Mouse (Mus musculus) embryonic facial prominence, embryonic 15.5 days (tissue): ENCODE data around the gene Mier2. TPM values are rescaled to one million over a fixed set of nuclear protein-coding genes. Genes with fewer than 3 reads are reported as not detected.
A peak's percentile ranks its signal among the peaks of the same experiment; 100 is the strongest.

Experiments used
- ATAC-seq: fragments of 200-750 bp; cut with Nextera tagmentation; 2 replicates; pipeline ENCODE4 v1.8.0; 2017; ENCODE audit warnings: low read depth, moderate TSS enrichment; ENCODE audit not compliant: insufficient number of reproducible peaks, low FRiP score, low TSS enrichment
- H3K27ac ChIP-seq: fragments of 300-500 bp; sonication (generic); replicated peaks from 2 replicates; pipeline ENCODE4 v1.5.1; 2015; ENCODE audit warnings: mild to moderate bottlenecking, inconsistent platforms
- H3K27me3 ChIP-seq: fragments of 300-500 bp; sonication (generic); 2 replicates; pipeline ENCODE4 v1.6.1; 2015; ENCODE audit warnings: inconsistent platforms
- H3K36me3 ChIP-seq: fragments of 300-500 bp; sonication (generic); 2 replicates; pipeline ENCODE4 v1.6.1; 2015; ENCODE audit warnings: mild to moderate bottlenecking, inconsistent platforms
- H3K4me1 ChIP-seq: fragments of 300-500 bp; sonication (generic); 2 replicates; pipeline ENCODE4 v1.6.1; 2015; ENCODE audit warnings: inconsistent platforms
- H3K4me2 ChIP-seq: fragments of 300-500 bp; sonication (generic); replicated peaks from 2 replicates; pipeline ENCODE4 v1.6.1; 2015; ENCODE audit warnings: mild to moderate bottlenecking, inconsistent platforms
- H3K4me3 ChIP-seq: fragments of 300-500 bp; sonication (generic); replicated peaks from 2 replicates; pipeline ENCODE4 v1.5.1; 2015; ENCODE audit warnings: mild to moderate bottlenecking, inconsistent platforms
- H3K9ac ChIP-seq: fragments of 300-500 bp; sonication (generic); 2 replicates; pipeline ENCODE4 v1.6.1; 2015; ENCODE audit warnings: inconsistent platforms
- H3K9me3 ChIP-seq: fragments of 300-500 bp; sonication (generic); replicated peaks from 2 replicates; pipeline ENCODE4 v1.6.1; 2016; ENCODE audit warnings: inconsistent platforms
- WGBS: fragments of 180-500 bp; shearing (Covaris S2); methylation state at CpG from one replicate; pipeline ENCODE4 v1.1.7; 2015; 5-methylcytosine and 5-hydroxymethylcytosine counted together
- polyA plus RNA-seq: library from polyadenylated mRNA; unstranded; fragments of >200 nt; fragmentation: Nextera tagmentation; extraction: Ambion mirVana; gene quantifications from 2 replicates; pipeline ENCODE4 v1.2.1, GENCODE M21; 2015

The Mier2 gene
- 70.3 and 71.4 TPM in 2 replicates for polyA plus RNA-seq

- H3K9me3 ChIP-seq, result 0 out of 2 replicates have a peak, but pooled peaks cover 3% of the 10 kb centered on the region
- peaks cover 15% of the 10 kb centered on the region for H3K36me3 ChIP-seq
- peak within 1 kb of the TSS; percentile 78 for H3K4me2 ChIP-seq
- H3K4me1 ChIP-seq, result peaks cover 23% of the 10 kb centered on the region
- H3K4me3 ChIP-seq, result peak within 1 kb of the TSS; percentile 94
- ATAC-seq, result peak; percentile 73
- H3K9ac ChIP-seq, result peak within 1 kb of the TSS; percentile 99
- WGBS, result under 1% methylated on average over 88 of the region's 108 CpGs
- peak within 1 kb of the TSS; percentile 58; the same call in 1 of the 2 replicates for H3K27ac ChIP-seq
- H3K27me3 ChIP-seq, result no peaks in the 10 kb centered on the region
Measured at GRCm38 (mm10) chr10:79554330-79555237, at the start of gene Mier2. TSS of gene Mier2 (minus strand) at chr10:79555199.

DNA sequence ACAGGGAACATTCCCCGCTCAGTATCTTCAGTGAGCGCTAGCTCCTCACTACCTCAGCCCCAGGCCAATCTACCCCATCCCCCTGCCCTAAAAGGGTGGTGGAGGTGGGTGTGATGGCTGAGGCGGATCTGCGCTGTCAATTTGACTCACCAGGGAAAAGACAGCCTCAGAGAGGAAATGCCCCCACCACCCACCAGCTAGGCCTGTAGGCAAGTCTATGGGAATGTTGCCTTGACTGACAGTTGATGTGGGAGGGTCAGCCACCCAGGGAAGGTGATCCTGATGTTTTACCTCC lies 42.9 kb upstream of the Mier2 start:
- Histone ChIP-seq H3K4me3 (no peak overlapping the region), H3K36me3 (no peaks in the 10 kb centered on the region), H3K9ac (no peak overlapping the region), H3K4me2 (no peak overlapping the region), H3K27ac (no peak overlapping the region), H3K27me3 (peaks cover 6% of the 10 kb centered on the region; the same call in 1 of the 2 replicates), H3K4me1 (no peaks in the 10 kb centered on the region), H3K9me3 (no peaks in the 10 kb centered on the region)
- ATAC-seq, result no peak
- WGBS, result 52% methylated on average over 4 of the region's 4 CpGs

DNA sequence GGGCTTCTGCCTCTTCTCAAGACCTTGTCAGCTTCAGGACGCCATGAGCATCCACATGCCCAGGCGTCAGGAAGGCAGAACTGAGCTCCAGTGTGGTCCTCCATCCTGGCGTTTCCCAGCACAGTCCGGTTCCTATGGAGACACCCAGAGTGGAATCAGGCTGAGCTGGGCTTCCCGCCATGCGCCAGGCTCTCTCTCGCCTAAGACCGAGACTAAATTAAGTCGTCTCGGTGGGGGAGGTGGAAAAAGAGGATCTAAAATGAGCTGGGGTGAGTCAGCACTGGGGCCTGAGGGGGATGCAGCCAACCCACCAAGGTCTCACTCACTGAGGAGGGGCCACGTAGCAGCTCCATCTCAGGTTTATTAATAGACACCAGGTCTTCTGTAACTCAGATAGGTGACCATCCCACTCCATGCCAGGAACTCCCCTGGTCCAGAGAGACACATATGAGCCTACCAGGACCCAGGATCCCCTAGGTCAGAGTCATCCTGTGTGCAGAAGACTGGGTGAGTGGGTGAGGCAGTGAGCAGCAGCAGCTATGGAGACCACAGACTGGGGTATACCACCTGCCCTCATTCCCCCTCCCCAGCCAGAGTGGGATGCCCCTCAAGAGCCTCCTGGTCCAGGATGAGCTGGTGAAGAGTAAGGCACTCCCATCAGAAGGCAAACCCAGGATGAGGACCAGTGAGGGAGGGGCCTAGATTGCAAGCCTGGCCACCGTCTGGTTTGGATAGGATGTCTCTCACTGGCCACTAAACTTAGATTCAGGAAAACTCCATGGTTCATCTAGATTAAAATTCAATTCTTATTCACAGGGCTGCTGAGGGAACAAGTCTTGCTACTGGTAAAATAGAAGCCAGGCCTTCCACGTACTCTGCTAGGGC lies 42.3 kb upstream of the Mier2 start:
- Histone ChIP-seq H3K27ac (no peak overlapping the region), H3K4me2 (no peak overlapping the region), H3K36me3 (no peaks in the 10 kb centered on the region), H3K9ac (no peak overlapping the region), H3K4me1 (no peaks in the 10 kb centered on the region), H3K27me3 (peaks cover 6% of the 10 kb centered on the region; the same call in 1 of the 2 replicates), H3K9me3 (no peaks in the 10 kb centered on the region), H3K4me3 (no peak overlapping the region)
- no peak; the same call in 1 of the 2 replicates for ATAC-seq
- WGBS, result 20% methylated on average over 13 of the region's 13 CpGs

DNA sequence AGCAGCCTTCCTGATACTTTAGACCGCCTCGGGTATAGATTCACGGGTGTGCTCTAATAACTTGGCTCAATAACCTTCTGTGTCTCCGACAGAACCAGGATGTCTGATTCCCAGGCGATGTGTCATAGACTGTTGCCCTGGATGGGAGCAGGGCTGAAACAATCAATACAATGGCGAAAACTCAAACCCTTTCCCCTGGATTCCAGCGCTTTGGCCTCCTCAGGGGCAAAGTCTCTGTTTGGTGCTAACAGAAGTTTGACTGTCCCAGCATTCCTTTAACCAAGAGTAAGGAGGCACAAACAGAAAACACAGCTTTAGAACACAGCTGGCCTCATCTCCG lies 40.6 kb upstream of the Mier2 start:
- ATAC-seq, result no peak
- Histone ChIP-seq H3K27me3 (peaks cover 6% of the 10 kb centered on the region; the same call in 1 of the 2 replicates), H3K9ac (no peak overlapping the region), H3K4me1 (no peaks in the 10 kb centered on the region), H3K27ac (no peak overlapping the region), H3K4me2 (no peak overlapping the region), H3K36me3 (no peaks in the 10 kb centered on the region), H3K4me3 (no peak overlapping the region), H3K9me3 (no peaks in the 10 kb centered on the region; the same call in 1 of the 2 replicates)
- WGBS, result 54% methylated on average over 8 of the region's 8 CpGs

DNA sequence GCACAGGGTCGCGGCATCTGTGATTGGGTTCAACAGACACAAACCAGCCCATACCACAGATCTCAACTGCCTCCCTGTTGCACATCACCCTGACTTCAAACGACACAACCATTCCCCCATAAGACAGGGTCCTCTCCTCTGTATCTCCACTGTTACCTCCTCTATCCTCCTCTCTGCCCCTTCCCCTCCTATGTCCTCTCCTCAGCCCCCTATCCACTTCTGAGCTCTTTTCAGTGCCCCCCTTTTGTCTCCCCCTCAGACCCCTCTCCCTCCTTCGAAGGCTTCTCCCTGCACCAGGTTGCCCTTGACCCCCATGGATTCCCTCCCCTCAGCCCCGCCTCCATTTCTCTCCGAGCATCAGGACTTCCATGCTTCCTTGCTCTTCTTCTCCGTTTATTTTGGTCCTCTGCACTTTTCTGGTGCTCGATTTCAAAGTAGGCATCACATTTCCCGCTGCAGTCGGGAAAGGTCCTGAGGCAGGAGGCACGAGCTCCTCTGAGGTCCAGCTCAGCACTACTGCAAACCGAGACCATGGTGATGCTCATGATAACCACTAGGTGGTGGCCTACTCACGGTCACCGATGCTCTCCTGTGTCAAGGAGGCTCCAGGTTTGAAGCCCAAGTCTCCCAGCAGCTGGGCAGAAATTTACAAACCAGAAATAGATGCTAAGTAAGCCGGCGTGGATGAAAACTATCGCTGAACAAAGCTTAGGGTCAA lies 40.0 kb upstream of the Mier2 start:
- ATAC-seq, result no peak
- Histone ChIP-seq H3K4me2 (no peak overlapping the region), H3K36me3 (no peaks in the 10 kb centered on the region), H3K9ac (no peak overlapping the region), H3K4me3 (no peak overlapping the region), H3K4me1 (no peaks in the 10 kb centered on the region), H3K27ac (no peak overlapping the region), H3K27me3 (peaks cover 6% of the 10 kb centered on the region; the same call in 1 of the 2 replicates), H3K9me3 (no peaks in the 10 kb centered on the region; the same call in 1 of the 2 replicates)
- 16% methylated on average over 17 of the region's 17 CpGs for WGBS

DNA sequence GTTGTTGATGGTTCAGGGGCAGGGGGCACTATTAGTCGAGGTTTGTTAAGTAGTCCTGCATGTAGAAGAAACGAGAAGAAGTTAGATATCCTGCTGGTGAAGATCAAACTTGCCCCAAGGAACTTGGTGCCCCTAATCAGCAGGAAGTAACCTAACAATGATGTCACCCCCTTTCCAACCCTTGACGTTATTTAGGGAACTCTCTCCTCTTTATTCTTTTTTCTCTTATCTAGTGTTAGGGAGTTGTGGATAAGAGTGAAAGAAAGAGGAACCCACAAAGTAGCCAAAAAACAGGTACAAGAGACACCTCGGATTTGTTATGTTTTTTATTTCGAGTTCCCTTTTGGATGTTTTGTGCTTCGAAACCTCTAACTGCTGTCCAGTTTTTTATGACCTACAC lies 39.1 kb upstream of the Mier2 start:
- H3K4me2 ChIP-seq, result no peak overlapping the region

GRCm38 (mm10) chr10:79590702-79591101 lies 35.7 kb upstream of the Mier2 start:
- no peak overlapping the region for H3K9ac ChIP-seq
- WGBS, result 90% methylated on average over 1 of the region's 1 CpGs
- no peak for ATAC-seq
- H3K4me2 ChIP-seq, result no peak overlapping the region
- no peaks in the 10 kb centered on the region for H3K36me3 ChIP-seq
- no peak overlapping the region for H3K4me3 ChIP-seq
- H3K9me3 ChIP-seq, result no peaks in the 10 kb centered on the region; the same call in 1 of the 2 replicates
- H3K4me1 ChIP-seq, result no peaks in the 10 kb centered on the region
- H3K27ac ChIP-seq, result no peak overlapping the region
- peaks cover 4% of the 10 kb centered on the region; the same call in 1 of the 2 replicates for H3K27me3 ChIP-seq

More for the DNA sequence above, 39.1 kb upstream of the Mier2 start:
- H3K9me3 ChIP-seq, result no peaks in the 10 kb centered on the region; the same call in 1 of the 2 replicates
- WGBS, result 55% methylated on average over 6 of the region's 6 CpGs
- no peak overlapping the region for H3K4me3 ChIP-seq
- no peak overlapping the region for H3K9ac ChIP-seq
- no peak for ATAC-seq
- peaks cover 6% of the 10 kb centered on the region; the same call in 1 of the 2 replicates for H3K27me3 ChIP-seq
- no peak overlapping the region for H3K27ac ChIP-seq
- H3K36me3 ChIP-seq, result no peaks in the 10 kb centered on the region
- no peaks in the 10 kb centered on the region for H3K4me1 ChIP-seq

DNA sequence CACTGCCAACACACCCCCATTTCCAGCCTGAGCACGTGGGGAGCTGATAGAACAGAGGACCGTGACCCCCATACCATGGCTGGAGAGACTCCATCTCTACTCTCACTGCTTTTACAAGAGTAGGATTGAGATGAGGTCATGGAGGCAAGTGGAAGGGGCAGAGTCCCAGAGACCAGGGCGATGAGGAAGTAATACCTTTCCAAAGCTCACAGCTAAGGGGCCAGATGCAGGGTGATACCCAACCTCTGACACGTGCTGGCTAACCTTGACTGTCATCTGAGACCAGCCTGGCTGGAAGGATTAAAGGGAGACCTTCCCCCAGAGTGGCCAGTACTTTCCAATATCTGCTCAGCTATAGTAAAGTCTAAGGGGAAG lies 32.7 kb upstream of the Mier2 start:
- WGBS, result 62% methylated on average over 4 of the region's 4 CpGs
- Histone ChIP-seq H3K4me3 (no peak overlapping the region), H3K4me1 (no peaks in the 10 kb centered on the region), H3K4me2 (no peak overlapping the region), H3K9ac (no peak overlapping the region), H3K9me3 (no peaks in the 10 kb centered on the region; the same call in 1 of the 2 replicates), H3K36me3 (no peaks in the 10 kb centered on the region), H3K27ac (no peak overlapping the region), H3K27me3 (no peaks in the 10 kb centered on the region)
- ATAC-seq, result no peak

DNA sequence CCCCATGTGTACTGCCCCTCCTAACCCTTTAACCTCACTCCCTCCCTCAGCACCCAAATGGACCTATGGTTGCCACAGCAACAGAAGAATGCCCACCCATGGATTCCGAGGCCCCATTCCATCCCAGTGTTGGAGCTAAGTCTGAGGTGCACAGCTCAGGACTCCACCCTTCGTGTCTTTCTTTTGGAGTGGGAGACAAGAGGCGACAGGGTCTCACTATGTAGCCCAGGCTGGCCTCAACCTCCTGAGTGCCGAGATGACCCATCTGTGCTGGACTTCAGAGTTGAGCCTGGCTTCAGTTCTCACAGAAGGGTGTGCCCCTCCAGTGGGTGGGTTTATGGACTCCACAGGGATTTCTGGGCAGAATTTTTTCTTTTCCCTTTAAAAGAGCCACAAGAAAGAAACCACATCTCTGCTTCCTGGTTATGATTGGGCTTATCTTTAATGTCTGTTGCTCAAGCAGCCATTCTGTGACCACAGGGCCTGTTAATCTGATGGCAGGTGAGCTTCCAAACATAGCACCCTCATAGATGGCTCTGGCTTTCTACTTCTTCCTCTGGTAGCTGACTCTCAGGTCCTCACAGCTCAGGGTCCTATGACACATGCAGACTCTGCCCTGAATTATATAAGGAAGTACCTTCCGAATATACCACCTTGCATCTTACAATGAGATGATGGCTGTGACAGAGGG lies 32.2 kb upstream of the Mier2 start, which contains the start of gene Theg:
Gene Theg, minus strand, starts transcription at position 271 of the 691 bp plus-strand sequence.
- no peaks in the 10 kb centered on the region for H3K27me3 ChIP-seq
- H3K4me3 ChIP-seq, result no peak within 1 kb of the TSS
- no peaks in the 10 kb centered on the region; the same call in 1 of the 2 replicates for H3K9me3 ChIP-seq
- no peaks in the 10 kb centered on the region for H3K36me3 ChIP-seq
- H3K9ac ChIP-seq, result no peak within 1 kb of the TSS
- no peak within 1 kb of the TSS for H3K27ac ChIP-seq
- no peak within 1 kb of the TSS for H3K4me2 ChIP-seq
- WGBS, result 81% methylated on average over 5 of the region's 5 CpGs
- no peaks in the 10 kb centered on the region for H3K4me1 ChIP-seq
- ATAC-seq, result no peak

DNA sequence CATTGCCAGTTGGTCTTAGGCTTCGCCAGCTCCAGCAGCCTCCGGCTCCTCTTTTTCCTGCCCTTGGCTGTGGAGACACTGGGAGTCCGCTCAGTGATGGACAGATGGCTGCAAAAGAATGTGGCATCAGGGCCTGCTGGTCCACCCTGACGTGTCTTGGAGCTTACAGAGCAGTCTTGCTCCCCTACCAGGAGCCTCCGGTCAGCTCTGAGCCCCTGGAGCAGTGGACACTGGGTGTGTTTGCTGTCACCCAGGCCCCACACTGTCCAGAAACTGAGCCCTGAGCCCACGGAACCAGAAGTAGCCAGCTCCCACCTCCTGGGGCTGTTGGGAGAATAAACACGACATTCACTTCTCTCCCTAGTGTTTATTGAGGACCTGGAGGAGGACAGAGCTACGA lies 31.2 kb upstream of the Mier2 start:
- no peaks in the 10 kb centered on the region for H3K27me3 ChIP-seq
- 73% methylated on average over 8 of the region's 8 CpGs for WGBS
- H3K36me3 ChIP-seq, result no peaks in the 10 kb centered on the region
- no peak for ATAC-seq
- H3K4me2 ChIP-seq, result no peak overlapping the region
- H3K4me3 ChIP-seq, result no peak overlapping the region
- no peak overlapping the region for H3K9ac ChIP-seq
- no peaks in the 10 kb centered on the region for H3K9me3 ChIP-seq
- H3K4me1 ChIP-seq, result no peaks in the 10 kb centered on the region
- no peak overlapping the region for H3K27ac ChIP-seq
